Mouse (Mus musculus) ES-E14 (cell line): ENCODE data around the gene Dlst. TPM values are rescaled to one million over a fixed set of nuclear protein-coding genes. Genes with fewer than 3 reads are reported as not detected.

ENCODE experiments used
- DNase-seq: peaks from one replicate; pipeline ENCODE4 v3.0.0-alpha.2; 2013; ENCODE audit warnings: low read depth, low spot score
- H3K27ac ChIP-seq: 2 replicates; pipeline ENCODE4 v1.5.1; 2012; ENCODE audit warnings: low read depth, mild to moderate bottlenecking, low read length, moderate library complexity, mixed read lengths; ENCODE audit not compliant: poor library complexity, insufficient read depth, severe bottlenecking
- H3K36me3 ChIP-seq: 2 replicates; pipeline ENCODE4 v1.6.1; 2012; ENCODE audit warnings: mild to moderate bottlenecking, low read length, moderate library complexity, mixed read lengths; ENCODE audit not compliant: control insufficient read depth, poor library complexity, insufficient read depth, severe bottlenecking
- H3K4me1 ChIP-seq, 2 experiments: fragments of 150-350 bp in 1 of 2; sonication (generic) in 1 of 2; 2 replicates each; pipeline ENCODE4 v1.6.1; 2012; ENCODE audit warnings: low read length in 2 of 2, mild to moderate bottlenecking in 1 of 2, mixed read lengths in 1 of 2; ENCODE audit not compliant: control insufficient read depth in 2 of 2, insufficient read depth in 2 of 2, poor library complexity in 1 of 2
- H3K4me3 ChIP-seq, 2 experiments: fragments of 150-350 bp in 1 of 2; sonication (generic) in 1 of 2; 2 replicates each; pipeline ENCODE4 v1.5.1; 2012; ENCODE audit warnings: low read length in 2 of 2, low read depth in 1 of 2, mild to moderate bottlenecking in 1 of 2, mixed read lengths in 1 of 2; ENCODE audit not compliant: insufficient read depth in 1 of 2, poor library complexity in 1 of 2, severe bottlenecking in 1 of 2
- H3K9ac ChIP-seq: 2 replicates; pipeline ENCODE4 v1.6.1; 2012; ENCODE audit warnings: low read depth, mild to moderate bottlenecking, low read length, mixed read lengths; ENCODE audit not compliant: poor library complexity, insufficient read depth, severe bottlenecking
- H3K9me3 ChIP-seq: fragments of 150-350 bp; sonication (generic); 2 replicates; pipeline ENCODE4 v1.6.1; 2012; ENCODE audit warnings: low read depth, mild to moderate bottlenecking, low read length; ENCODE audit not compliant: control insufficient read depth, insufficient read depth
- CHD2 ChIP-seq: IDR thresholded peaks from 2 replicates; pipeline ENCODE4 v1.6.1; 2014; ENCODE audit warnings: mild to moderate bottlenecking, low read depth, low read length, inconsistent platforms
- HCFC1 ChIP-seq: IDR thresholded peaks from 2 replicates; pipeline ENCODE4 v1.6.1; 2012; ENCODE audit warnings: low read length, inconsistent platforms, borderline replicate concordance; ENCODE audit not compliant: insufficient read depth
- MAFK ChIP-seq: IDR thresholded peaks from 2 replicates; pipeline ENCODE4 v1.6.1; 2014; ENCODE audit warnings: mild to moderate bottlenecking, low read depth, low read length, inconsistent platforms; ENCODE audit not compliant: insufficient read depth
- ZC3H11A ChIP-seq: IDR thresholded peaks from 2 replicates; pipeline ENCODE4 v1.6.1; 2012; ENCODE audit warnings: low read depth, mild to moderate bottlenecking, inconsistent platforms, low read length, borderline replicate concordance
- ZNF384 ChIP-seq: IDR thresholded peaks from 2 replicates; pipeline ENCODE4 v1.6.1; 2012; ENCODE audit warnings: low read depth, low read length, inconsistent platforms
- in situ Hi-C, 2 experiments: fragments of 600-800 bp; cut with MboI; formaldehyde crosslinking; loops; one replicate each; pipeline ENCODE4 v1.15.1; 2025; ENCODE audit warnings: low sequenced_read_pairs in 2 of 2, inconsistent platforms in 1 of 2; ENCODE audit not compliant: unreplicated experiment in 2 of 2
- total RNA-seq: library from RNA; depleted of rRNA; stranded (reverse); fragments of 300-350 nt; gene quantifications from 2 replicates; pipeline ENCODE4 v1.2.3, GENCODE M21; 2012

The Dlst gene
- total RNA-seq, 1 experiment = 98.8 TPM

- H3K27ac ChIP-seq = no peak overlapping the region
- TF ChIP-seq CHD2 (no peak), ZC3H11A (no peak), HCFC1 (no peak)
- in situ Hi-C loops = no loop called here
- H3K4me3 ChIP-seq = no peak overlapping the region
- H3K9me3 ChIP-seq = no peaks in the 10 kb centered on the region
- no peak overlapping the region for H3K9ac ChIP-seq
- H3K4me1 ChIP-seq = no peaks in the 10 kb centered on the region
- DNase-seq = no peak
- H3K36me3 ChIP-seq = peaks cover 54% of the 10 kb centered on the region
Measured at GRCm38 (mm10) chr12:85126986-85127603, 16.5 kb downstream of the Dlst start.

GRCm38 (mm10) chr12:85129426-85129978 is 18.9 kb downstream of the Dlst start:
- Histone ChIP-seq H3K4me3 (no peak overlapping the region), H3K9me3 (no peaks in the 10 kb centered on the region), H3K4me1 (no peaks in the 10 kb centered on the region), H3K36me3 (peaks cover 60% of the 10 kb centered on the region), H3K27ac (no peak overlapping the region), H3K9ac (no peak overlapping the region)
- in situ Hi-C loops = no loop called here
- DNase-seq = no peak
- TF ChIP-seq ZC3H11A (no peak), MAFK (no peak), ZNF384 (no peak), CHD2 (no peak), HCFC1 (no peak)

- no peak for DNase-seq
- no peak overlapping the region for H3K9ac ChIP-seq
- H3K9me3 ChIP-seq = no peaks in the 10 kb centered on the region
- H3K4me1 ChIP-seq = no peaks in the 10 kb centered on the region
- TF ChIP-seq CHD2 (no peak), MAFK (no peak), ZC3H11A (no peak), ZNF384 (no peak), HCFC1 (no peak)
- peaks cover 72% of the 10 kb centered on the region for H3K36me3 ChIP-seq
- H3K4me3 ChIP-seq = no peak overlapping the region
- in situ Hi-C loops = no loop called here
- no peak overlapping the region for H3K27ac ChIP-seq
Measured at GRCm38 (mm10) chr12:85131361-85131760, 20.7 kb downstream of the Dlst start.

GRCm38 (mm10) chr12:85134043-85134794 is 23.6 kb downstream of the Dlst start:
- no peak overlapping the region for H3K4me3 ChIP-seq
- in situ Hi-C loops = no loop called here
- no peak for DNase-seq
- peaks cover 63% of the 10 kb centered on the region for H3K36me3 ChIP-seq
- no peaks in the 10 kb centered on the region for H3K9me3 ChIP-seq
- TF ChIP-seq CHD2 = no peak
- no peak for TF ChIP-seq ZNF384
- TF ChIP-seq HCFC1 = no peak
- no peak for TF ChIP-seq ZC3H11A
- no peak for TF ChIP-seq MAFK
- H3K9ac ChIP-seq = no peak overlapping the region
- no peaks in the 10 kb centered on the region for H3K4me1 ChIP-seq
- no peak overlapping the region for H3K27ac ChIP-seq
